Mouse (Mus musculus): ENCODE results near the gene Gpatch1.

GRCm38 (mm10) chr7:35334527-35335452 is 16.6 kb upstream of the Gpatch1 start:
- TF ChIP-seq CTCF (conservative IDR thresholded peaks at IDR 0.05; ENCODE audit: insufficient read depth, insufficient read length, low read depth, low read length) (no peak), POLR2A (IDR thresholded peaks at IDR 0.05; ENCODE audit: low read depth, low read length) (no peak)

Measured in kidney, adult 2 months (tissue).